Mouse (Mus musculus): ENCODE measurements around the gene Elmsan1. TPM values are rescaled to one million over a fixed set of nuclear protein-coding genes. Genes with fewer than 3 reads are reported as not detected.
A peak's percentile ranks its signal among the peaks of the same experiment; 100 is the strongest.

Gene Elmsan1
- total RNA-seq, 2 experiments from 2014 or later: 6.9 to 10.9 TPM

GRCm38 (mm10) chr12:84151911-84152310 lies 66.8 kb downstream of the Elmsan1 start:
- DNase-seq (ENCODE audit: low spot score): no peak

- no peak for DNase-seq (ENCODE audit: low spot score)
These were observed 67.7 kb downstream of the Elmsan1 start for GRCm38 (mm10) chr12:84150976-84151375.

- no peak for DNase-seq (ENCODE audit: low spot score)
These were observed 68.7 kb downstream of the Elmsan1 start for GRCm38 (mm10) chr12:84149971-84150370.

- DNase-seq (ENCODE audit: low spot score): no peak
These were observed 70.1 kb downstream of the Elmsan1 start for GRCm38 (mm10) chr12:84148622-84149012.

- peak; percentile 61 for DNase-seq (ENCODE audit: low spot score)
These were observed 70.6 kb downstream of the Elmsan1 start, which contains the start of gene Pnma1 for GRCm38 (mm10) chr12:84147954-84148621. Gene Pnma1, minus strand, starts transcription at chr12:84148489.

GRCm38 (mm10) chr12:84142281-84143050 lies 76.2 kb downstream of the Elmsan1 start:
- no peak for DNase-seq (ENCODE audit: low spot score)

GRCm38 (mm10) chr12:84141271-84141670 lies 77.4 kb downstream of the Elmsan1 start:
- DNase-seq (ENCODE audit: low spot score): no peak

- no peak for DNase-seq (ENCODE audit: low spot score)
These were observed 78.5 kb downstream of the Elmsan1 start for GRCm38 (mm10) chr12:84140135-84140534.

GRCm38 (mm10) chr12:84137131-84137530 lies 81.5 kb downstream of the Elmsan1 start:
- no peak for DNase-seq (ENCODE audit: low spot score)

GRCm38 (mm10) chr12:84132265-84132664 lies 86.4 kb downstream of the Elmsan1 start:
- DNase-seq (ENCODE audit: low spot score): no peak

- no peak for DNase-seq (ENCODE audit: low spot score)
These were observed 88.8 kb downstream of the Elmsan1 start for GRCm38 (mm10) chr12:84129931-84130330.

GRCm38 (mm10) chr12:84128576-84128975 lies 90.1 kb downstream of the Elmsan1 start:
- no peak for DNase-seq (ENCODE audit: low spot score)

GRCm38 (mm10) chr12:84126899-84127298 lies 91.8 kb downstream of the Elmsan1 start:
- no peak for DNase-seq (ENCODE audit: low spot score)

GRCm38 (mm10) chr12:84125892-84126291 lies 92.8 kb downstream of the Elmsan1 start:
- DNase-seq (ENCODE audit: low spot score): no peak

- DNase-seq (ENCODE audit: low spot score): no peak
These were observed 99.1 kb downstream of the Elmsan1 start for GRCm38 (mm10) chr12:84119584-84119983.

GRCm38 (mm10) chr12:84114153-84114994 lies 104.3 kb downstream of the Elmsan1 start, which contains the start of gene Dnal1:
Gene Dnal1, plus strand, starts transcription at chr12:84114366.
- peak; percentile 89 for DNase-seq (ENCODE audit: low spot score)

GRCm38 (mm10) chr12:84113676-84114075 lies 105.0 kb downstream of the Elmsan1 start:
- no peak for DNase-seq (ENCODE audit: low spot score)

- no peak for DNase-seq (ENCODE audit: low spot score)
These were observed 107.9 kb downstream of the Elmsan1 start for GRCm38 (mm10) chr12:84110814-84111213.

- no peak for DNase-seq (ENCODE audit: low spot score)
These were observed 108.8 kb downstream of the Elmsan1 start for GRCm38 (mm10) chr12:84109924-84110323.

- no peak for DNase-seq (ENCODE audit: low spot score)
These were observed 111.0 kb downstream of the Elmsan1 start for GRCm38 (mm10) chr12:84107692-84108091.

GRCm38 (mm10) chr12:84107012-84107411 lies 111.7 kb downstream of the Elmsan1 start:
- DNase-seq (ENCODE audit: low spot score): no peak

- no peak for DNase-seq (ENCODE audit: low spot score)
These were observed 117.2 kb downstream of the Elmsan1 start for GRCm38 (mm10) chr12:84101493-84101845.

Measured in gastrocnemius, adult 18-20 months (tissue).